Mouse (Mus musculus): ENCODE results near the gene Pprc1.

DNA sequence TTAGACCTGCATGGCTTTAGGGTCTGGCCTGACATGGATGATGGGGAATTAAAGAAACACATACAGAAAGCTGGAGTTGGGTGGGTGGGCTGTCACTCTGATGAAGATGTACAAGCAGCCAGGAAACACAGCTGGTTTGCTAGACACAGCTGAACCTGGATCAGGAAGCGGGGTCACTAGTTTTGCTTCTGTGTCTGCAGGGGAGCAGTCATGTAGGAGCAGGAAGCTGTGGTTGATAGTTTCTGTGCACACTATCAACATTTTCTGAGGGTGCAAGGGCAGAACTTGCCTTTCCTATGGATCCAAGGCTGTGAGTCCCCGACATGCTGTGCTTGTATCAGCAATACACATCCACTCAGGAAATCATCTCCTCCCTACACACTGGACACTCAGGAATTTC lies 5.8 kb downstream of the Pprc1 start:
- TF ChIP-seq CTCF (IDR thresholded peaks at IDR 0.05; ENCODE audit: control insufficient read depth, insufficient read depth, low read length) (no peak), POLR2A (IDR thresholded peaks at IDR 0.05; ENCODE audit: borderline replicate concordance, control insufficient read depth, low read depth, low read length) (no peak)
